Mouse (Mus musculus) layer of hippocampus, postnatal 36 days (tissue): ENCODE measurements around the gene Cdk2ap2. TPM values are rescaled to one million over a fixed set of nuclear protein-coding genes. Genes with fewer than 3 reads are reported as not detected.
A peak's percentile ranks its signal among the peaks of the same experiment; 100 is the strongest.
"Not testable (repeated sequence)": the region's sequence is repeated elsewhere in the genome, so short reads cannot be mapped to it uniquely, and the experiment has no call there.

Experiments
- DNase-seq, 2 experiments: peaks; one replicate each; pipeline ENCODE4 v3.0.0; 2022
- total RNA-seq, 2 experiments: library from RNA; stranded (reverse); gene quantifications; 2 replicates each; pipeline ENCODE4 v1.2.3; 2021

Cdk2ap2 gene
- total RNA-seq, 2 experiments from 2014 or later: 29.7 to 46.0 TPM

DNA sequence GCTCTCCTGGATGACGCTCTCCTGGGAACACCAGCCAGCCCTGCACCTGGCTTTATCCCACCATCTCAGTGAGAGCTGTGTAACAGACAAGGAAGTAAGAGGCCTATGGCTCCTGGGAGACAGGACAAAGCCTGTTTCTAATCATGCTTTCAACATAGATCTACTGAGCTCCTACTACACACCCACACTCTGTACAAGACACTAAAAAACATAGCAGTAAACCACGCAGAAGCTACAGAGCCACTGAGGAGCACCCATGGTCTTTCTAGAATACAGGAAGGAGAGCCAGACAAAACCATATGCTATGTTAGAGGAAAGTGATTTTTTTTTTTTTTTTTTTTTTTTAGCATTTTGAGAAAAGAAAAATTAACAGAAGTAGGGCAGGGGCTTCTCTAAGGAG, 21.4 kb downstream of the Cdk2ap2 start:
- DNase-seq: no peak

DNA sequence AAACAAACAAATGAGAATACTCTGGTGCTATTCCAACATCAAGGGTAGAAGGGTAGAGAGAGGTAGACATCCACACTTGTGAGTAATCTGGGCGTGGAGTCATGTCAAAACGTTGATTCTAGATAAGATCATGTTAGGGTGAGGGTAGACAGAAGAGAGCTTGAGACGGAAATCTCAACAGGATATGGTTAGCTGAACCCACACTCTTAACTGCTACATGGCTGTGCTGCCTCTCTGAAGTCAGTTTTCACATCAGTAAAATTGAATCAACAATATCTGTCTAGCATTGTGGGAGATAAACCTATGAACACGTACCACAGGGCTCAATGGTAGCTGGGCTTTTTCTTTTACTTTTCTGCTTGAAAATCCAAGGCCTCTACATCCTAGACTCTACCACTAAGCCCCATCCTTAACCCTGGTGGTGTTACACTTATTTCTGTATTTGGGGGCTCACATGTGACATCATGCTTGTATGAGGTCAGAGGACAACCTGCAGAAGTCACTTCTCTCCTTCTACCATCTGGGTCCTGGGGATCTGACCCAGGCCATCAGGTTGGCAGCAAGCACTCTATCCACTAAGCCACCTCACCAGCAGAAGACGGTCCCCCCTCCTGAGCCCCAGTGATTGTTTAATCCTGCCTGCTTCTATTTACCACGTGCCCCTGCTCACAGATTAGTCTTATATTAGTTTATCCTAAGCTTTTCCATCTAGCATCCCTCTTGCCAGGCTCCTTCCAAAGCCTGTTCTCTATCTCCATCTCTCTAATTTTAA, 22.9 kb downstream of the Cdk2ap2 start:
- DNase-seq: no peak

DNA sequence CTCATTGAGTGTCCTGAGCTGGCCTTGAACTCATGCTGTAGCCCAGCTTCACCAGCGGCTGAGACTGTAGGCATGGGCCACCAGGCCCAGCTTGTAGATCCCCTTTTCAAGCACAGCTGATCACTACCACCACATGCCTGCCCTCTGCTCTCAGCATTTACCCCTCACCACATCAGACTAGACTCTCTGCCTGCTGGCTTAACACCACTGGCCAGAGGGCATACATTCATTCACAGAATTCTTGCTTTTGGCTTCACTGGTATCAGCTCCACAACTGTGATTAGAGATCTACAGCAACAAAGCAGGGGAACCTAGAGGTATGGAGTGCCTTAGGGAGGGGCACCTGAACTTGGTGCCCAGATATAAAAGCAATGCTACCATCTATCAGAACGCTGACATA, 23.5 kb downstream of the Cdk2ap2 start:
- no peak for DNase-seq

DNA sequence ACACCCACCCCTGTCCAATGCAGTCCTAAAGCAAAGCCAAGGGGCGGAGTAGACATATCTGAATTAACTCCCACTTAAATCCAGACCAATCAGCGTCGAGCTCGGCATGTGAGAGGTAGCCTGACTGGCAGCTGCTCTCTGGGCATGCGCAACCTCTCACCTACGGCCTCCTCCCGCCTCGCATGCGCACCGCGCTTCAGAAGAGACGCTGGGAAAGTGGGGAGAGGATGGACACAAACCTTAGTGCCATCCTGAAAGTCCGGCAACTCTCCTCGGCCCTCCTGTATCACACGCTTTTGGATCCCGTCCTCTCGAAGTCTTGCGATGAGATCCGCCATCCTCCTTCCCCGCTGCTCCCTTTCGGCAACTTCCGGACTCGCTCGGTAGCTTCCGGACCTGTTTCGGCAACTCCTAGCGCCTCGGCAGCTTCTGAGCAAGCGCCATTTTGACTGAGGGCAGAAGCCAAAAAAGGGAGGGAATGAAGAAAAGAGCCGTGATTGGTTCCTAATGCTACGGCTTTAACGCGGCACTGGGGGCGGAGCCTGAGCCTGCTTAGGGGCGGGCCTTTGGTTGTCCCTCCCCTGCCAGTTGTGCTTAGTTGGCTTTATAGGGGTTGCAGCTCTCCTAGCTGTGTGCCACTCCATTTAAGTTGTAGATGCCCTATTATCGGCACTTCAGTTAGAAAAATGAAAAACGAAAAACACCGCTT, 24.3 kb downstream of the Cdk2ap2 start:
- DNase-seq: peak; percentile 96

DNA sequence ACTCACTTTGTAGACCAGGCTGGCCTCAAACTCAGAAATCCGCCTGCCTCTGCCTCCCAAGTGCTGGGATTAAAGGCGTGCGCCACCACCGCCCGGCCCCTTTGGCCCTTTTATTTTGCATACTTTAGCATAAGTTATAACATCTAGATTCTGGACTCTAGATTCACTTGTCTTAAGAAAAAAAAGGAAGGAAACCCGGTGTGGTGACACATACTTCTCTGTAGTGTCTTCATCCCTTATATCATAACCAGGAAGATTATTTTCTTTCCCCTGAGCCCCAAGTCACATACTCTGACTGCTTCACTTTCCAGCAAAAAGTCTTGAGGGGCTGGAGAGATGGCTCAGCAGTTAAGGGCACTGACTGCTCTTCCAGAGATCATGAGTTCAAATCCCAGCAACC, 24.9 kb downstream of the Cdk2ap2 start:
- not testable (repeated sequence) for DNase-seq

DNA sequence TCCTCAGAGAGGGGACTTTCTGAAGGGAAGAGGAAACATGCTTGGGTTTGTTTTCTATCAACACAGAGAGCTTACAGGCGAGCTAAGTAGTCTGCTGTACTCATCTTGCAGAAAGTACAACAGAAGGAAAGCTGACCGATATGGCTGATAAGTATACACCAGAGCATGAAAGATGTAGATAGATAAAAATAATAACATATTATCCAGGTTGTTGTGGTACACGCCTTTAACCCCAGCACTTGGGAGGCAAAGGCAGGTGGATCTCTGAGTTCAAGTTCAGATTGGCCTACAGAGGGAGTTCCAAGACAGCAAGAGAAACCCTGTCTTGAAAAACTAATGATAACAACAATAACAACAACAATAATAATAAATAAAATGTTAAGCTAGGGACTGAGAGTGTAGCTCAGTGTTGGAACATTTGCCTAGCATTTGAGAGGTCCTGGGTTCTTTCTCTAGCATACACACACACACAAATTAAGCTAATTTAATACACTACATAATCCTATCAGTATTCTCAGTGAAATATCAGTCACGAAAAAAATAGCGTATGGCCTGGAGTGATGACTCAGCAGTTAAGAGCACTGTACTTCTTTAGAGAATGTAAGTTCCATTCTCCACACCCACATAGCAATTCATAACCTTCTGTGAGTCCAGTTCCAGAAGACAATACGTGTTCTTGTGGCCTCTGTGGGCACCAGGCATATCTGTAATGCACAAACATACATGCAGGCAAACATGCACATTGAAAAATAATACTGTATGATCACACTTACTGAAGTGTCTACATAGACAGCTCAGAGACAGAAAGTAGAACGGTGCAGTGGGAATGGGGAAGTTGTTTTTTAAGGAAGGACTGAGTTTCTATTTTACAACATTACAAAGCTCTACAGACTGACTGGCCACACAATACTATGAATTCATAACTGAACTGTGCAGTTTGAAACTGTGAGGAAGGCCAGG, 25.7 kb downstream of the Cdk2ap2 start:
- DNase-seq: no peak

DNA sequence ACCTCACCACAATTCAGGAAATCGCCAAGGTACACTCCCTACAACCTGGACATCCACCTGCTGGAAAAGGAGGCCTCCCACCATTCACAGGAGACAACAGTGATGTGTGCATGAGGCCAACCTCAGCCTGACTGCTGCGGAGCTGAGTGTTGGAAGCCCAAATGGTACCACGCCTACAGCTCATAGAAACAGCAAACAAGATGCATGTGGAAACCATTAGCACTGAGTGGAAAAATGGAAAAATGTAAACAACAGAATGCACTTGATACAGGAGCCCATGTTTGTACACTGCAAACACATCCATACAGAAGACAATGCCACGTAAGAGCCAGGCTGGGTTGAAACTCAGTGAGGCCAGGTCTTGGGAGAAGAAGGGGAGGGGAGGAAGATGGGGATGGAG, 27.4 kb downstream of the Cdk2ap2 start:
- DNase-seq: no peak

DNA sequence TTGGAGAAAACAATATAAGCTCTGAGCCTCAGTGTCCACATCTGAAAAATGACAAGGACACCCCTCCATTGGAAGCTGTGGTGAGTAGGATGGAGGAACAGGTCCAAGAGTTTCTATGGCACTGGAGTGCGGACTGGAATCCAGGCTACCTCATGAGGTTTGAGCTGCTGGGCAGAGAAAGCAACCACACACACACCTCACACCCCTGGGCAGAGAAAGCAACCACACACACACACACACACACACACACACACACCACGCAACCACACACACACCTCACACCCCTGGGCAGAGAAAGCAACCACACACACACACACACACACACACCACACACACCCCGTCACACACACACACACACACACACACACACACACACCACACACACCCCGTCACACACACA, 28.3 kb downstream of the Cdk2ap2 start:
- DNase-seq: not testable (repeated sequence)

DNA sequence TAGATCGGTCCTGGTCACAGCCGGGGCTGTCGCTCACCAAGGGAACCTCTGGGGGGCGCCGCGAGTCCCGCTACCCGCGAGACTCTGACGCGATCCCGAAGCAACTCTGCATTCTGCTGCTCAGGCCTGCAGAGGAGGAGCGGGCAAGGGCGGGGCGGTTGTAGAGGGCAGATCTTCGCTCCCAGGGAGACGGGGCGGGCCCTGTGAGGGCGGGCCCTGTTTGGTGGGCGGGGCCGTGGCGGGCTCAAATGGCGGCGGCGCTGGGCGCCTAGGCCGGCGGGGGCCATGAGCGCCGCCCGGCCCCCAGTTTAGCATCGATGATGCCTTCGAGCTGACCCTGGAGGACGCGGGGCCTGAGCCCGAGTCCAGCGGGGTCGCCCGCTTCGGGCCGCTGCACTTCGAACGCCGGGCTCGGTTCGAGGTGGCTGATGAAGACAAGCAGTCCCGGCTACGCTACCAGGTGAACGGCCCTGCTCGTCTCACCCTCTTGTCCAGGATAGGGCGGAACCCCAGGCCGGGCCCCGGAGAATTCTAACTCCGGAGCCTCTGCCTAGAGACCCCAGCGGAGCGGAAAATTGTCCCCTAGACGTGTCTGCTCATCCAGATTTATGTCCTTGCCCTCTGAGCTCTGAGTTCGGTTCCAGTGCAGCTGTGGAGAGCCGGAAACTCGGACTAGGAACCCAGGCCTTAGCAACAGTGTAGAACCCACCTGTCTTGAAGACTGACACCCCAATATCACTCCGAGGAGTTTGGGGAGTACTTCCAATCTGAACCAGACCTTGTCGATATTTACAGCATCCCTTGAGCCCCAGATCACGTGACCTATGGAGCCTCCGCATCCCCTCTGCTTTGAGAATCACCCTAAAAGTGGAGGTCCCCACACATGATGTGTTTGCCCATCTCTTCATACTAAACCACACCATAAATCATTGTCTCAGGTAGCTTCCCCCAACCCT, 29.0 kb downstream of the Cdk2ap2 start, which contains the start of gene Aip:
TSS of gene Aip (minus strand) at position 118 of the 956 bp plus-strand sequence.
- DNase-seq: peak; percentile 97 to 98

DNA sequence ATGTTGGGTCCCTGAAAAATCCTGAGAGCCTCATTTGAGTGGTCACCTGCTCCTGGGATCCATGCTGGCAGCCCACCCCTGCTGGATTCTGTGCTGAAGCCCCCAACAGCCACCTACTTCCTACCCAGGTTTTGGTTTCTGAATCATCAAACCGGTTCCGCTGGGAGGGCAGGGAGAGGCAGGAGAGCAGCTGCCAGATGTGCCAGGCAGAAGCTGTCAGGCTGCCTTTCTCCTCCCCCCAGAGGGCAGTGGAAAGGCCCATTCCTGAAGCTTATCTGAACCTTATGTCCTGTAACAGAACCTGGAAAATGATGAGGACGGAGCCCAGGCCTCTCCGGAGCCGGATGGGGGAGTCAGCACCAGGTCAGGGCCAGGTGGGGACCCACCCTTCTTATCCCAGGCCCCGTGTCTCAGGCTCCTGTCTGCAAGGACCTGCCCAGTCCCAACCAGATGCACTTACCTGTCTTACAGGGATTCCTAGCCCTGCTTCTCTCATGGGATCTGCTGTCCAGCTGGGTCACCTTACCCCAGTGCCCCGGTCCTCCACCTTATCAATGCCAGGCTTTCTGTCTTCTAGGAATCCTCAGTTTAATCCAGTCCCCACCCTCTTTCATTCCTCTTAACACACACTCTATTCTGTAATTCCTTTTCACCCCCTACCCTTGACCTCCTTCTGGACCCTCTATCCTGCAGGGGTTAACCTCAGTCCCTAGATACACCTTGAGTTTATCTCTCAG, 29.9 kb downstream of the Cdk2ap2 start:
- DNase-seq: no peak

DNA sequence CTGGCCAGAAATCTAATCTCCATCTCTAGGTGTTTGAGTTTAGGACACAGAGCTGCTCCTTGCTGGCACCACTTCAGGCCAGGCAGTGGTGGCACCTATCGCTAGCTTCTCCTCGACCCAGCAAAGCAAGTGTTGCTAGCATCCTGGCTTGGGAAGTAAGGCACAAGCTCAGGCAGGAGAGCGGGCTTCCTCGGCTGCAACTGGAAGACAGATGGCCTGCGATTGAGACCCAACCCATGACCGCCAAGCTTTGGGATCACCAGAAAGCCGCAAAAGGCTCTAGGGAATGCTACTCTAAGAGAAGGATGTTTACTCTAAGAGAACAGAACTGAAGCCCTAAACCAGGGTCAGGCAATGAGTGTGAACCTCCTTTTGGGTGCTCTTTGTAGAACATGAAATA, 32.5 kb downstream of the Cdk2ap2 start:
- no peak for DNase-seq

DNA sequence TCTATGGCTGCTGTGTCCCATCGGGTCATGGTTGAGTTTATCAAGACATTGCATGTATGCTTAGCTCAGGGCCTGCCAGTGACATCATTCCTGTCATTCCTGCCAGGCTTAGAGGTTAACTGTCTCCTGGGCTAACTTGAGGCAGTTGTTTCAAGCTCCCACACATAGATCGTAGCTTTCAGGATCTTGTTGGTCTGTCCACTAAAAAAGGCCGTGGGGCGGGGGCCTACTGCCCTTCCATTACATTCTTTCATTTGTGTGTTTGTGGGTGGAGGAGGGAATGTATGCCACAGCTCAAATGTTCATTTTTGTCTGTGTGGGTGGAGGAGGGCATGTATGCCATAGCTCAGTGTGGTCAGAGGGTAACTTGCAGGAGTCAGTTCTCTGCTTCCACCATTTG, 33.1 kb downstream of the Cdk2ap2 start:
- DNase-seq: no peak

DNA sequence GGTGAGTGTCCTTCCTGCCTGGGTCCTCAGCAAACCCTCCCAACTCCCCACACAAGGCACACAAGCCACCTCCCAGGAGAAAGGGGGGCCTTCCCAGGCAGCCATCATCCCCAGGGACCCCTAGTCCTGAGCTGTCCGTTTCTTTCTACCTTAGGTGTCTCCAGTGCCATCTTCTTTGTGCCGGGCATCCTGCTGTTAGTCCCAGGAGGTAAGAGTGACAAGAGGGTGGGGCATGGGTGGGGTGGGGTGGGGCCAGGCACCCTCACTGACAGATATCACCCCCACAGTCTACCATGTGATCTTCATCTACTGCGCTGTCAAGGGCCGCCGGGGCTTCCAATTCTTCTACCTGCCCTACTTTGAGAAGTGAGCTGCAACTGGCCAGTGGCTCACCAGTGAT, 34.1 kb downstream of the Cdk2ap2 start:
- no peak for DNase-seq

DNA sequence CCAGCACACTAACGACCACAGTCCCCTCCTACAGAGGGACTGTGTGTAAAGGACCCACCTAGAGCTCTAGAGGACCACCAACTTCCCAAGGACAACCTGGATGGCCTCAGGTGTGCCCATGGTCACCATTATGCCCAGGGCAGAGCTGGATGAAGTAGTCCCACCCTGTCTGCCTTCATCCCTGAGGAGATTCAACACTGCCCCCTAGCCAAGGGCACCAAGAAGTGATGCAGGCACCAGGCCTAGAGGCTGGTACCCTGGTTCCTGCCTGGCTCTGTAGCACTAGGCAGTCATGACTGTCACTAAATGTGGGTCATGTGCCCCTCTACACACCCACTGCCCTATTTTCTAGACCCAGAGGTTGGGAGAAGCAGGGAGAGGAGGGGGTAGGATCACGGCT, 34.8 kb downstream of the Cdk2ap2 start:
- no peak for DNase-seq

DNA sequence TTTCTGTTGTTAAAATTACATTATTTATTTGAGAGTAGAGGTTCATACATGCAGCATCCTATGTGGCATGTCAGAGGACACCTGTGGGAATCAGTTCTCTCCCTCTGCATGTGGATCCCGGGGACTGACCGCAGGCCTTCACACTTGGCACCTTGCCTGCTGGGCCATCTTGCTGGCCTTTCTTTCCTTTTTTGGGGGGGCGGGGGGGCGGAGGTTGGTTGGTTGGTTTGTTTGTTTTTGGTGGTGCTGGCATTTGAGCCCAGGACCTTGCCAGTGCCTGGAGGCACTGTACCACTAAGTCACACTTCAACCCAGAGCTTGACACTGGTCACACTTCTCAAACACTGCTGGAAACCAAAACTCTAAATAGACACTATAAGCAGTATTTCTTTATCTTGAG, 37.4 kb downstream of the Cdk2ap2 start:
- DNase-seq: no peak

DNA sequence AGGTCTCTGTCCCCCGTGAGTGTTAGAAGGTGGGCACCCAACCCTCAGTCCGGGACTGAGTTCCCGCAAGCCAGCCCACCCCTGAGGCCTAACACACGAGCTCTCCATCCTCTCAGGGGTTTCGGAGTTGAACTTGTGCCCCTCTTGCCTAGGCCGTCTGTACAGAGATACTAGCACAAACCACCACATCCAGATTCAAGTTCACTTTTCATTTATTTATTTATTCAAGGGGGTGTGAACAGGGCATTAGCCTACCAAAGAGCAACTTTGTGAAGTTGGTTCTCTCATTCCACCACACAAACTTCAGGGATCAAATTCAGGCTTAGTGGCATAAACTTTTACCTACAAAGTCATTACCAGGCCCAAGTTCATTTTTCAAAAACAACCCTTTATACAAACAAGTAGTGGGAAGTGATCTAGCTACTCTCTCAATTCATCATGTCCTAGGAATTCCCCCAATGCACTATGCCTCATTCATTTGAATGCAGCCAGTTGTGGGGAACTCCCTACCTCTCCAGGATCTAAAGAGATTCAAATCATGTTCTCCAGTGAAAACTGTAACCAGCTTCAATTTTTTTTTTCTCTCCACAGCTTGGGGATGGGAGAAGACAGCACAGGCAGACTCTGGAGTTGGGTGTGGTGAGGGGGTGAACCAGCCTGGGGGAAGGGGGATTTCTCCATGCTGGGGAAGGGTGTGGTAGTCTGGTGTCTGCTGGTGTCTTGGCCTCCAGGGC, 38.4 kb downstream of the Cdk2ap2 start:
- not testable (repeated sequence) for DNase-seq

DNA sequence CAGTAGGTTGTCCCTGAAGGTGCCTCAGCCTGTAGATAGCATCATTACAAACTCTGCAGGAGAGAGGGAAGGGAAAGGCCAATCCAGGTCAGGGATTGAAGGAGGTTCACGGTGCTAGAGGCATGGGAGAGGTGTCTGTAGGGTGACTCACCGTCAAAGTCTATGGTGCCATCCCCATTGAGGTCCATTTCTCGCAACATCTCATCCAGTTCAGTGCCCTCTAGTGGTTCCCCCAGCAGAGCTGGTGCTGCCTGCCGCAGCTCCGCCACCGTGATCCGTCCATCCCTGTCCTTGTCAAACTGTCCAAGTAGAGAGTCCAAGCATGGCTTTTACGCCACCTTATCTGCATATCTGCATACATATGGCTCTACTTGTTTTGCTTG, 39.0 kb downstream of the Cdk2ap2 start:
- DNase-seq: not testable (repeated sequence)

DNA sequence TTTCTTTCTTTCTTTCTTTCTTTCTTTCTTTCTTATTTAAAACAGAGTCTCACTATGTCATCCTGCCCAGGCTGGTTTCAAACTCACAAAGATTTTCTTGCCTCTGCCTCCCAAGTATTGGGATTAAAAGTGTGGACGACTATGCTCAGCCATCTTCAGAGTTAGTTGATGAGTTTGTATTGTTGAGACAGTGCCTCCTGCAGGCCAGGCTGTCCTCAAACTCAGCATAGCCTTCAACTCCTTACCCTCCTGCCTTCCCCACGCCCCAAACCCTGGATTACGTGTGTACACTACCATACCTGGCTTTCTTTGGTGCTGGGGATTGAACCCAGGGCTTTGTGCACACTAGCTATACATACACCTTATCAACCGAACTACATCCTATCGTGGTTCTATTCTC, 39.5 kb downstream of the Cdk2ap2 start:
- DNase-seq: no peak

DNA sequence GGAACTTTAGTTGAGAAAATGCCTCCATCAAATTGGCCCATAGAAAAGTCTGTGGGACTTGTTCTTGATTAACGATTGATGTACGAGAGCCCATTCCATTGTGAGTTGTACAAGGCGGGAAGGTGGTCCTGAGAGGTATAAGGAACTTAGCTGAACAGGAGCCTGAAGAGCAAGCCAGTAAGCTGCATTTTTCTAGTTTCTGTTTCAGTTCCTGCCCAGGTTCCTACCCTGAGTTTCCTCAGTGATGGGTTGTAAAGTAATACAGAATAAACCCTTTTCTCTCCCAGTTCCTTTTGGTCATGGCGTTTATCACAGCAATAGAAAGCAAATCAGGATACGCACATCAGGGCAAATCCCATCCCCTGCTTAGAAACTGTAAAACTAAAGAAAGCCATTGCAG, 40.9 kb downstream of the Cdk2ap2 start:
- DNase-seq: no peak

DNA sequence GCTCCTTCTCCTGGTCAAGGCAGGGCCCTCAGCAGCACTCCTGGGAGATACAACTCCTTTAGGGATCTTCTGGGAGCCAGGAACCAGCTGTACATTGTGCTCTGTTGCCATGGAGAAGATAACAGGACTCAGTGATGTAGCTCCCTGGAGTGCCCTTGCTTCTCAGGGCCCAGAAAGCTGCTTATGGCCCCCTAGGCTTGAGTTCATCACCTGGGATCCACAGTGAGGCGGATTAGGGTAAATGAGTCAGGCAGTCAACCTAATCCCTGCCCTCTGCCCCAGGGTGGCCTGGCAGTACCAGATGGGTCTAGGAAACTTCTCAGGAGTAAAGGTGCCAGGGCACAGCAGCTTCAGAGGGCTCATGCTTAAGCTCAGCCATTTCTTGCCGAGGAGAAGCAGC, 42.5 kb downstream of the Cdk2ap2 start, which contains the start of gene Gpr152:
TSS of gene Gpr152 (plus strand) at position 342 of the 400 bp plus-strand sequence.
- no peak for DNase-seq
